Mouse (Mus musculus): Measurements from ENCODE around the gene Tnfsf15. TPM values are rescaled to one million over a fixed set of nuclear protein-coding genes. Genes with fewer than 3 reads are reported as not detected.

The Tnfsf15 gene
- polyA plus RNA-seq, 1 experiment from 2014 or later: not detected

Other genes starting within 250 kb of the Tnfsf15 start
- 1.1 and 1.4 TPM in 2 replicates for gene Whrn, start 249.1 kb downstream of the Tnfsf15 start, polyA plus RNA-seq (2016; fragmentation: Nextera tagmentation; extraction: Ambion mirVana)
- gene Atp6v1g1, start 200.3 kb downstream of the Tnfsf15 start, polyA plus RNA-seq (2016; fragmentation: Nextera tagmentation; extraction: Ambion mirVana): 124 and 125 TPM in 2 replicates
- 7.5 and 7.8 TPM in 2 replicates for gene Tmem268, start 186.3 kb downstream of the Tnfsf15 start, polyA plus RNA-seq (2016; fragmentation: Nextera tagmentation; extraction: Ambion mirVana)
- not detected in 2 replicates for gene Gm11213, start 139.9 kb downstream of the Tnfsf15 start, polyA plus RNA-seq (2016; fragmentation: Nextera tagmentation; extraction: Ambion mirVana)
- not detected in 2 replicates for gene Tex48, start 122.7 kb downstream of the Tnfsf15 start, polyA plus RNA-seq (2016; fragmentation: Nextera tagmentation; extraction: Ambion mirVana)
- gene Gm11214, start 81.7 kb downstream of the Tnfsf15 start, polyA plus RNA-seq (2016; fragmentation: Nextera tagmentation; extraction: Ambion mirVana): not detected in 2 replicates
- 0.06 TPM in 1 of 2 replicates, not detected in the other for gene Tnfsf8, start 116.2 kb upstream of the Tnfsf15 start, polyA plus RNA-seq (2016; fragmentation: Nextera tagmentation; extraction: Ambion mirVana)